In genomic region chr12:51100868-51101267, GRCm38 (mm10) we compare ENCODE assay signal across 17 mouse cellular contexts.
DNase-seq lines count a peak whose midpoint lies in the region; ATAC-seq lines count a peak whose summit lies in the region.
"Had no signal": no experiment of that assay in that cellular context is flagged by ENCODE, and none has a peak within 500 bp of the region (broad histone marks: within the 10 kb centered on the region; RNA-seq: fewer than 3 reads in every experiment).

No protein-coding gene starts in this region.

- H3K4me1 ChIP-seq in kidney, embryonic 16.5 days (ENCODE audit: insufficient read depth, low read length) = 0 out of 2 replicates have a peak, but pooled peaks cover 4% of the 10 kb centered on the region
- no peaks in the 10 kb centered on the region; the same call in 1 of the 2 replicates for H3K4me1 ChIP-seq in lung, embryonic 15.5 days
- no peaks in the 10 kb centered on the region for H3K4me1 ChIP-seq in stomach, embryonic 14.5 days (ENCODE audit: control insufficient read depth, insufficient read depth, low read length)
- H3K4me1 ChIP-seq: embryonic facial prominence, embryonic 13.5 days; forebrain, embryonic 12.5 days; hindbrain, embryonic 15.5 days; megakaryocyte, embryonic 14.5 days had no signal

- H3K9me3 ChIP-seq in kidney, embryonic 16.5 days (ENCODE audit: low read length) = no peaks in the 10 kb centered on the region
- H3K9me3 ChIP-seq in lung, embryonic 15.5 days = no peaks in the 10 kb centered on the region
- no peaks in the 10 kb centered on the region for H3K9me3 ChIP-seq in stomach, embryonic 14.5 days (ENCODE audit: control insufficient read depth, low read depth, low read length)
- H3K9me3 ChIP-seq: embryonic facial prominence, embryonic 13.5 days; forebrain, embryonic 12.5 days; hindbrain, embryonic 15.5 days had no signal

- no peak overlapping the region for H3K27ac ChIP-seq in kidney, embryonic 16.5 days (ENCODE audit: low read length)
- no peak overlapping the region for H3K27ac ChIP-seq in lung, embryonic 15.5 days
- 0 out of 2 replicates have a peak overlapping the region, but pooled peaks have one; percentile 39 for H3K27ac ChIP-seq in stomach, embryonic 14.5 days (ENCODE audit: low read length)
- H3K27ac ChIP-seq: embryonic facial prominence, embryonic 13.5 days; forebrain, embryonic 12.5 days; hindbrain, embryonic 15.5 days; liver, embryonic 14.5 days had no signal

- DNase-seq in cerebellum, postnatal 10 days = peak; percentile 13 to 20
- no peak for DNase-seq in cerebellum, adult 9-10 months
- no peak for DNase-seq in kidney, adult 9 months
- DNase-seq in lung, adult 18-20 months = no peak
- no peak for DNase-seq in B cell, adult 2 months
- DNase-seq: adrenal gland, adult 2 months; cerebellum, postnatal 25 days; heart, adult 18-20 months had no signal

- ATAC-seq in kidney, embryonic 16.5 days (ENCODE audit: low FRiP score, low TSS enrichment) = peak; percentile 74; the same call in 1 of the 2 replicates
- peak; percentile 65; the same call in 1 of the 2 replicates for ATAC-seq in lung, embryonic 15.5 days (ENCODE audit: borderline replicate concordance, extremely low read depth, low FRiP score, low TSS enrichment)
- ATAC-seq in stomach, embryonic 14.5 days (ENCODE audit: insufficient number of reproducible peaks, insufficient read depth, low FRiP score, low read depth) = peak; percentile 69; the same call in 1 of the 2 replicates

- no peaks in the 10 kb centered on the region for H3K36me3 ChIP-seq in kidney, embryonic 16.5 days (ENCODE audit: insufficient read depth, low read length)
- no peaks in the 10 kb centered on the region for H3K36me3 ChIP-seq in lung, embryonic 15.5 days
- no peaks in the 10 kb centered on the region for H3K36me3 ChIP-seq in stomach, embryonic 14.5 days (ENCODE audit: control insufficient read depth, insufficient read depth, low read length)
- H3K36me3 ChIP-seq: embryonic facial prominence, embryonic 13.5 days; forebrain, embryonic 12.5 days; hindbrain, embryonic 15.5 days had no signal

- WGBS in kidney, embryonic 16.5 days = 68% methylated on average over 5 of the region's 5 CpGs
- 54% methylated on average over 5 of the region's 5 CpGs for WGBS in lung, embryonic 15.5 days
- WGBS in stomach, embryonic 14.5 days = 58% methylated on average over 5 of the region's 5 CpGs

- no peak overlapping the region for H3K9ac ChIP-seq in kidney, embryonic 16.5 days (replicated peaks; ENCODE audit: low read length)
- no peak overlapping the region for H3K9ac ChIP-seq in lung, embryonic 15.5 days
- no peak overlapping the region for H3K9ac ChIP-seq in stomach, embryonic 14.5 days (replicated peaks; ENCODE audit: low read depth, low read length)
- H3K9ac ChIP-seq: embryonic facial prominence, embryonic 13.5 days; forebrain, embryonic 12.5 days; hindbrain, embryonic 15.5 days; liver, embryonic 14.5 days had no signal

- no peak overlapping the region for H3K4me3 ChIP-seq in kidney, embryonic 16.5 days (ENCODE audit: low read length)
- no peak overlapping the region for H3K4me3 ChIP-seq in lung, embryonic 15.5 days
- H3K4me3 ChIP-seq in stomach, embryonic 14.5 days (ENCODE audit: low read depth, low read length) = no peak overlapping the region
- H3K4me3 ChIP-seq: embryonic facial prominence, embryonic 13.5 days; forebrain, embryonic 12.5 days; hindbrain, embryonic 15.5 days; megakaryocyte, embryonic 14.5 days; myocyte had no signal

- no peak overlapping the region for H3K4me2 ChIP-seq in kidney, embryonic 16.5 days (replicated peaks; ENCODE audit: low read depth, low read length)
- H3K4me2 ChIP-seq in lung, embryonic 15.5 days = no peak overlapping the region
- no peak overlapping the region for H3K4me2 ChIP-seq in stomach, embryonic 14.5 days (replicated peaks; ENCODE audit: low read depth, low read length)
- H3K4me2 ChIP-seq: embryonic facial prominence, embryonic 13.5 days; forebrain, embryonic 12.5 days; hindbrain, embryonic 15.5 days had no signal

- no peaks in the 10 kb centered on the region for H3K27me3 ChIP-seq in kidney, embryonic 16.5 days (ENCODE audit: insufficient read depth, low read length)
- H3K27me3 ChIP-seq in lung, embryonic 15.5 days = no peaks in the 10 kb centered on the region
- H3K27me3 ChIP-seq in stomach, embryonic 14.5 days (ENCODE audit: control insufficient read depth, insufficient read depth, low read length) = no peaks in the 10 kb centered on the region
- H3K27me3 ChIP-seq: embryonic facial prominence, embryonic 13.5 days; forebrain, embryonic 12.5 days; hindbrain, embryonic 15.5 days; megakaryocyte, embryonic 14.5 days had no signal

Comparison
In these comparisons a context has a peak if more than half of its experiments do, and no peak if none do; other contexts are left out.
1. DNase-seq: peak in cerebellum, postnatal 10 days (2 of 2); none in cerebellum, adult 9-10 months (single experiment), kidney, adult 9 months (single experiment), lung, adult 18-20 months (0 of 2) and B cell, adult 2 months (0 of 2).
2. Peak in every context shown above with its lines, with median percentiles within 50 percentile points of each other: ATAC-seq.